ENCODE assay signal across 8 mouse cellular contexts in the genomic region with DNA sequence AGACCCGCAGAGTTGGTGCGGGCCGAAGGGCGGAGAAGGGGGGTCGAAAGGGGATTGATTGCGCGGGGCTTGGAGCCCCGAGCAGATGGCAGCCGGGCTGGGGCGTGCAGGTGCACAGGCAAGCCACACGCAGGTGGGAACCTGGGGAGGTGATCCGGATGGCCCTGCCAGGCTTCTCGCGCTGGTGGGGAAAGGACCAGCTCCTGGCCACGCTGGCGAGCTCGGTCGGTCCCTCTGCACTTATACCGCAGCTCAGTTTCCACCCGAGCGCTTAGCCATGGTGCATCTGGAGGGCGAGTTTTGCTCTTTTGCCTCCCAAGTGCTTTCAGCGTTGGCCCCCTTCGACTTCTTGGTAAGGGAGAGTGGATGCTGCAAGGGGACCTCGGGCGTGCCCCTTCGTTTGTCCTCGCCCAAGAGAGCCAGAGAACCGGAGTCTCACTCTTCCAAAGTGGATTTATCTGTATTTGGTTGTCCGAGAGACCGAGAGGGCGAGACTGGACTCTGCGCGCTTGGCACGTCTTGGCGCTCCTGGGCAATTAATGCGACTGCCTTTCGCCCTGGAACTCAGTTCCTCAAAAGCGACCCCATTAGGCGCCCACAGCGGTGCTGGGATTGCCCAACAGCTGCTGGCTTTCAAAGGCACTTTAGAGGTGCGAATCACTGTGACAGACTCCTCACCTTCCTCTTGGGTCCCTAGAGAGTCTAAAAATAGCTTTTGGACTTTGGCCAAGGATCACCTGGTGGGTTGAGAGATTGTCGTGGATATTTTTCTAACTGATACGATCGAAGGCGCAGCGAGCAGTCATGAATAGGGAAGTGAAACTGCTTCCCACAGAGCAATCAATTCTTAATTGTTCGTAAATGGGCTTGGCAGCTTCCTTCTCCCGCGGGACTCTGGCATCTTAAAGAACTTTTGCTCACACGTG. TPM values are rescaled to one million over a fixed set of nuclear protein-coding genes. Genes with fewer than 3 reads are reported as not detected.
DNase-seq lines count a peak whose midpoint lies in the region; ATAC-seq and TF ChIP-seq lines count a peak whose summit lies in the region.

No protein-coding gene starts in this region.

- ATAC-seq in hematopoietic stem cell, adult 5-6 weeks (replicated peaks in 1 of 2; ENCODE audit: insufficient read depth in 1 of 2, low FRiP score in 2 of 2, low TSS enrichment in 1 of 2, low read depth in 1 of 2, poor library complexity in 2 of 2, severe bottlenecking in 2 of 2): peak; percentile 23 to 24; a peak in 3 of 4 replicates
- no peak; the same call in 1 of the 2 replicates for ATAC-seq in limb, embryonic 12.5 days (ENCODE audit: insufficient number of reproducible peaks, insufficient read depth, low FRiP score, low TSS enrichment, low read depth)
- no peak for ATAC-seq in midbrain, embryonic 12.5 days (ENCODE audit: low FRiP score, low read depth)
- no peak for ATAC-seq in stomach, embryonic 15.5 days (ENCODE audit: insufficient read depth, low FRiP score, low read depth)

- H3K9ac ChIP-seq in limb, embryonic 12.5 days (replicated peaks): peak overlapping the region; percentile 62
- H3K9ac ChIP-seq in midbrain, embryonic 12.5 days (replicated peaks): peak overlapping the region; percentile 57
- H3K9ac ChIP-seq in stomach, embryonic 15.5 days: peak overlapping the region; percentile 86

- no peaks in the 10 kb centered on the region for H3K9me3 ChIP-seq in forebrain, embryonic 10.5 days
- H3K9me3 ChIP-seq in limb, embryonic 12.5 days: no peaks in the 10 kb centered on the region
- no peaks in the 10 kb centered on the region for H3K9me3 ChIP-seq in midbrain, embryonic 12.5 days
- no peaks in the 10 kb centered on the region for H3K9me3 ChIP-seq in stomach, embryonic 15.5 days

- peaks cover 3% of the 10 kb centered on the region for H3K4me1 ChIP-seq in bone marrow, adult 2 months (ENCODE audit: control insufficient read depth, insufficient read depth, low read length)
- H3K4me1 ChIP-seq in forebrain, embryonic 10.5 days: peaks cover 35% of the 10 kb centered on the region
- H3K4me1 ChIP-seq in limb, embryonic 12.5 days (replicated peaks): peaks cover 17% of the 10 kb centered on the region
- peaks cover 21% of the 10 kb centered on the region for H3K4me1 ChIP-seq in midbrain, embryonic 12.5 days
- peaks cover 14% of the 10 kb centered on the region for H3K4me1 ChIP-seq in stomach, embryonic 15.5 days

- peak overlapping the region; percentile 97 for H3K4me2 ChIP-seq in limb, embryonic 12.5 days
- peak overlapping the region; percentile 100 for H3K4me2 ChIP-seq in midbrain, embryonic 12.5 days (replicated peaks)
- H3K4me2 ChIP-seq in stomach, embryonic 15.5 days: peak overlapping the region; percentile 99

- H3K36me3 ChIP-seq in forebrain, embryonic 10.5 days (replicated peaks): no peaks in the 10 kb centered on the region
- no peaks in the 10 kb centered on the region for H3K36me3 ChIP-seq in limb, embryonic 12.5 days
- no peaks in the 10 kb centered on the region for H3K36me3 ChIP-seq in midbrain, embryonic 12.5 days
- no peaks in the 10 kb centered on the region for H3K36me3 ChIP-seq in stomach, embryonic 15.5 days

- no peak for TF ChIP-seq POLR2A in bone marrow, adult 2 months (IDR thresholded peaks at IDR 0.05; ENCODE audit: borderline replicate concordance, control insufficient read depth, low read depth, low read length)

- peak; percentile 33 for DNase-seq in layer of hippocampus, adult 11-12 months (ENCODE audit: low spot score)
- DNase-seq in layer of hippocampus, postnatal 36 days: no peak
- DNase-seq in forebrain, embryonic 10.5 days (ENCODE audit: extremely low spot score, low spot score): peak; percentile 44

- peak overlapping the region; percentile 60 for H3K4me3 ChIP-seq in bone marrow, adult 2 months (replicated peaks; ENCODE audit: control insufficient read depth, low read depth, low read length)
- H3K4me3 ChIP-seq in forebrain, embryonic 10.5 days: peak overlapping the region; percentile 67
- peak overlapping the region; percentile 62 for H3K4me3 ChIP-seq in limb, embryonic 12.5 days (replicated peaks)
- H3K4me3 ChIP-seq in midbrain, embryonic 12.5 days: peak overlapping the region; percentile 62
- H3K4me3 ChIP-seq in stomach, embryonic 15.5 days (replicated peaks): peak overlapping the region; percentile 68

- TF ChIP-seq CTCF in bone marrow, adult 2 months (IDR thresholded peaks at IDR 0.05; ENCODE audit: control insufficient read depth, insufficient read depth, low read length): no peak

- H3K27ac ChIP-seq in bone marrow, adult 2 months (ENCODE audit: control insufficient read depth, insufficient read depth, low read depth, low read length, poor library complexity): no peak overlapping the region
- peak overlapping the region; percentile 81 for H3K27ac ChIP-seq in forebrain, embryonic 10.5 days
- H3K27ac ChIP-seq in limb, embryonic 12.5 days: no peak overlapping the region
- H3K27ac ChIP-seq in midbrain, embryonic 12.5 days (replicated peaks): no peak overlapping the region
- peak overlapping the region; percentile 80 for H3K27ac ChIP-seq in stomach, embryonic 15.5 days

- H3K27me3 ChIP-seq in forebrain, embryonic 10.5 days (ENCODE audit: poor library complexity, severe bottlenecking): peaks cover 58% of the 10 kb centered on the region
- peaks cover 47% of the 10 kb centered on the region for H3K27me3 ChIP-seq in limb, embryonic 12.5 days
- peaks cover 54% of the 10 kb centered on the region for H3K27me3 ChIP-seq in midbrain, embryonic 12.5 days
- H3K27me3 ChIP-seq in stomach, embryonic 15.5 days (replicated peaks): 0 out of 2 replicates have a peak, but pooled peaks cover 3% of the 10 kb centered on the region

- under 1% methylated on average over 51 of the region's 51 CpGs for whole genome bisulfite sequencing in bone marrow, adult 2 months
- WGBS in forebrain, embryonic 10.5 days: under 1% methylated on average over 51 of the region's 51 CpGs
- WGBS in limb, embryonic 12.5 days: under 1% methylated on average over 51 of the region's 51 CpGs
- WGBS in midbrain, embryonic 12.5 days: under 1% methylated on average over 51 of the region's 51 CpGs
- under 1% methylated on average over 51 of the region's 51 CpGs for WGBS in stomach, embryonic 15.5 days

RNA-seq across cellular contexts. Expression of a gene that starts 0.8 kb away (rescaled TPM):
- 1 to 10 TPM; 4.0 to 6.0 TPM for total RNA-seq in layer of hippocampus, postnatal 36 days (2021)
- 2.0 TPM in 1 of 2 replicates, not detected in the other for polyA plus RNA-seq in bone marrow, adult 2 months (2011; ENCODE audit: insufficient read depth, insufficient read length, low replicate concordance, missing spikeins)
- 4.5 and 4.6 TPM in 2 replicates for polyA plus RNA-seq in forebrain, embryonic 10.5 days (2016; fragmentation: Nextera tagmentation; extraction: Ambion mirVana)
- total RNA-seq in hematopoietic stem cell, adult 5-6 weeks (2017): not detected in 2 replicates
- polyA plus RNA-seq in limb, embryonic 12.5 days (2016; fragmentation: Nextera tagmentation; extraction: Ambion mirVana): 2.5 and 2.7 TPM in 2 replicates
- 1.4 and 1.5 TPM in 2 replicates for polyA plus RNA-seq in midbrain, embryonic 12.5 days (2016; fragmentation: Nextera tagmentation; extraction: Ambion mirVana)
- 29.2 and 38.2 TPM in 2 replicates for polyA plus RNA-seq in stomach, embryonic 15.5 days (2015; fragmentation: Nextera tagmentation; extraction: Ambion mirVana)

RNA-seq across cellular contexts. Expression of a gene that starts 16.6 kb away (rescaled TPM):
- total RNA-seq in layer of hippocampus, postnatal 36 days (2021): 10 to 100 TPM; 25.4 to 26.8 TPM
- polyA plus RNA-seq in bone marrow, adult 2 months (2011; ENCODE audit: insufficient read depth, insufficient read length, low replicate concordance, missing spikeins): 1.9 and 7.1 TPM in 2 replicates
- 17.9 and 18.5 TPM in 2 replicates for polyA plus RNA-seq in forebrain, embryonic 10.5 days (2016; fragmentation: Nextera tagmentation; extraction: Ambion mirVana)
- total RNA-seq in hematopoietic stem cell, adult 5-6 weeks (2017): 17.3 and 20.3 TPM in 2 replicates
- 18.7 and 18.9 TPM in 2 replicates for polyA plus RNA-seq in limb, embryonic 12.5 days (2016; fragmentation: Nextera tagmentation; extraction: Ambion mirVana)
- 19.6 and 19.9 TPM in 2 replicates for polyA plus RNA-seq in midbrain, embryonic 12.5 days (2016; fragmentation: Nextera tagmentation; extraction: Ambion mirVana)
- polyA plus RNA-seq in stomach, embryonic 15.5 days (2015; fragmentation: Nextera tagmentation; extraction: Ambion mirVana): 13.2 and 13.7 TPM in 2 replicates

Comparison
In these comparisons a context has a peak if more than half of its experiments do, and no peak if none do; other contexts are left out.
1. DNase-seq: peak in layer of hippocampus, adult 11-12 months (single experiment) and forebrain, embryonic 10.5 days (single experiment); none in layer of hippocampus, postnatal 36 days (0 of 2).
2. H3K27ac ChIP-seq: peak in forebrain, embryonic 10.5 days (single experiment) and stomach, embryonic 15.5 days (single experiment); none in bone marrow, adult 2 months (single experiment), limb, embryonic 12.5 days (single experiment) and midbrain, embryonic 12.5 days (single experiment).
3. ATAC-seq: peak in hematopoietic stem cell, adult 5-6 weeks (2 of 2); none in limb, embryonic 12.5 days (single experiment), midbrain, embryonic 12.5 days (single experiment) and stomach, embryonic 15.5 days (single experiment).
4. Peak in every context shown above with its lines, with median percentiles within 50 percentile points of each other: H3K4me3 ChIP-seq, H3K4me2 ChIP-seq and H3K9ac ChIP-seq.